Mouse (Mus musculus) fibroblast of lung, adult 2 months (primary cell): ENCODE measurements around the gene Dennd4c.

Experiments used
- DNase-seq: peaks from one replicate; pipeline ENCODE4 v3.0.0-alpha.2; 2011; ENCODE audit warnings: low read depth

The Dennd4c gene

GRCm38 (mm10) chr4:86882413-86882812, 134.1 kb downstream of the Dennd4c start:
- DNase-seq = no peak

GRCm38 (mm10) chr4:86884945-86885344, 136.6 kb downstream of the Dennd4c start:
- no peak for DNase-seq

GRCm38 (mm10) chr4:86885790-86886159, 137.4 kb downstream of the Dennd4c start:
- DNase-seq = no peak

GRCm38 (mm10) chr4:86886160-86886878, 138.0 kb downstream of the Dennd4c start:
- no peak for DNase-seq

- DNase-seq = no peak
Observed at GRCm38 (mm10) chr4:86887879-86888278, 139.5 kb downstream of the Dennd4c start.

GRCm38 (mm10) chr4:86897411-86897810, 149.1 kb downstream of the Dennd4c start:
- DNase-seq = no peak

GRCm38 (mm10) chr4:86898791-86899474, 150.6 kb downstream of the Dennd4c start:
- peak; percentile 32 for DNase-seq
